Mouse (Mus musculus) left cerebral cortex, postnatal 36 days (tissue): ENCODE data around the gene Twnk. TPM values are rescaled to one million over a fixed set of nuclear protein-coding genes. Genes with fewer than 3 reads are reported as not detected.

ENCODE experiments used
- DNase-seq, 2 experiments: peaks; one replicate each; pipeline ENCODE4 v3.0.0; 2021 to 2022; ENCODE audit warnings: low spot score in 2 of 2, mixed read lengths in 1 of 2
- intact Hi-C: fragments of 180-260 bp; cut with DNase I; formaldehyde crosslinking; loops from one replicate; pipeline ENCODE4 v1.15.1; 2025
- total RNA-seq, 2 experiments: library from RNA; stranded (reverse); gene quantifications; 2 replicates each; pipeline ENCODE4 v1.2.3; 2021

Twnk gene
- total RNA-seq, 2 experiments from 2014 or later = 12.3 to 14.0 TPM

DNA sequence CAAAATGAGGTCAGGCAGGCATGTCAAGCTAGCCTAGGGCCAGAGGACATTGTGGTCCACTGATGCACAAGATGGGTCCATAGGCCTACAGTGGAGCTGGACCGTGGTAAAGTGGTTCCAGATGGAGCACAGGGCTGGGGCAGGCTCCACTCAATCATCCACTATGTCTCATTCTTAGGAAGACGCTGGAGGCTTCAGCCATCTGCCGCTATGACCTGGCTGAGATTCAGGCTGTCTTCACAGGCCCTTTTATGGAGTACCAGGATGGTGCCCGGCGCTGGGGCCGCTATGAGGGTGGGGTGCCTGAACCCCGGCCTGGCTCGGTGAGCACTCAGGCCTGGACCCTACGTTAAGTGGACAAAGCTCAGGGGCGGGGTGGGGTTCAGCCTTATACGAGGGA lies 7.7 kb upstream of the Twnk start:
- intact Hi-C loops = no loop called here
- DNase-seq = no peak

DNA sequence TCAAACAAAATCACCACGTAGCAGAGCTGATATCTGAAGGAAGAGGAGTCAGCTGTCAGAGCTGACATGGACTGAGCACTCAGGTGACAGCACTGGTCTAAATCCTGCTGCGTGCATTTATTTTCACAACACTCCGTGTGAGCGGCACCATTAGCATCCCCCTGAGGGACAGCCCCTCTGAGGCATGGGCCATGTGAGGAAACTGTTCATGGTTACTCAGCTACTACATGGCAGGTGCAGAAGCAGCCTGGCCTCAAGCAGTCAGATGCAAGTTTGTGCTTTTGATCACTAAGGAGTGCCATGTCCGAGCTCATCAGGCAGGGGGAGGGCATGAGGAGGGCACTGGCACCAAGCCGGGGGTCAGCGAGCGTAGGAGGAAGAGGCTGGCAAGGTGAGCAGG lies 5.8 kb upstream of the Twnk start:
- intact Hi-C loops = no loop called here
- DNase-seq = no peak

DNA sequence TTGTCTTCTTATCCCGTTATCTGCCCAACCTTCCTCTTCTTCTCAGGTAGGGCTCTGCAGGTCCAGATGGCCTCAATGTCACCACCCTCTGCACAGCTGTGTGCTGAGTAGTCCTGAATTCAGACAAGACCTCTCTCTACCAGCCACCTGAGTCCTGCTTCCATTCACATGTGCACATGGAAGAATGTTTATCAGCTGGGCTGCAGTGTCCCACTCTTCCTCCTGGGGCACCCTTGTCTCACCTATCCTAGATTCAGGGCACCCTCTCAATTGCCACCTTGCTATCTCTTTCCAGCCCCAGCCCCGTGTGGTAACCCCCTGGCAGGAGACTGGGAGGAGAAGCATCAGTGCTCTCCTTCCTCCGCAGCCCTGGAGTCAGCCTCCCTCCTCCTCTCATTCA lies 3.2 kb upstream of the Twnk start:
- intact Hi-C loops = no loop called here
- DNase-seq = no peak

DNA sequence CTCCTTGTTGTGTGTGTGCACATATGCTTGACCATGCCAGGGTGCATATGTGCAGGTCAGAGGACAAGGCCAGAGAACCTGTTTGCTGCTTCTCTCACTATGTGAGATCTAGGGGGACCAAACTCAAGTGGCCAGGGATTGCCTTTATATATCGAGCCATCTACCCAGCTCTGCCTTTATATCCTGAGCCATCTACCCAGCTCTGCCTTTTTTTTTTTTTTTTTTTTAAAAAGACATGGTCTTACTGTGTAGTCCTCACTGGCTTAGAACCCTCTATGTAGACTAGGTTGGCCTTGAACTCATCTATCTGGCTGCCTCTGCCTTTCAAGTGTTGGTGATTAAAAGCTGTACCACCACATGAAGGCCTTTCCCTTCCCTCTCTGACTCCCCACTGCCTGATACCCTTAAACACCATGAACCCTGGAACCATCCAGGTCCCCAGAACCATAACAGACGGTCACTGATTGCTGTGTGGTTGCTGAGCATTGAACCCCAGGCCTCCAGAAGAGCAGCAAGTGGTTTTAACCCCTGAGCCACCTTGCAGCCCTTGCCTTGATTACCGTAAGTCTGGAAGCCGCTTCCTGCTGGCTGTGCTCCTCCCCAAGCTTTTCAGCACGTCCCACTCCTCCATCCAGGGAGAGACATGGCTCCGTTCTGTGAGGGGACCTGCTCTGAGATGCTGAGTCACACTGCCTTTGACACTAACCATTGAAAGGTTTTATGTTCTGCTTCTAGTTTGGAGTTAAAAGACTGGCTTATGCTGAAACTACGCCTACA lies 1.5 kb upstream of the Twnk start:
- no peak for DNase-seq
- intact Hi-C loops = no loop called here

DNA sequence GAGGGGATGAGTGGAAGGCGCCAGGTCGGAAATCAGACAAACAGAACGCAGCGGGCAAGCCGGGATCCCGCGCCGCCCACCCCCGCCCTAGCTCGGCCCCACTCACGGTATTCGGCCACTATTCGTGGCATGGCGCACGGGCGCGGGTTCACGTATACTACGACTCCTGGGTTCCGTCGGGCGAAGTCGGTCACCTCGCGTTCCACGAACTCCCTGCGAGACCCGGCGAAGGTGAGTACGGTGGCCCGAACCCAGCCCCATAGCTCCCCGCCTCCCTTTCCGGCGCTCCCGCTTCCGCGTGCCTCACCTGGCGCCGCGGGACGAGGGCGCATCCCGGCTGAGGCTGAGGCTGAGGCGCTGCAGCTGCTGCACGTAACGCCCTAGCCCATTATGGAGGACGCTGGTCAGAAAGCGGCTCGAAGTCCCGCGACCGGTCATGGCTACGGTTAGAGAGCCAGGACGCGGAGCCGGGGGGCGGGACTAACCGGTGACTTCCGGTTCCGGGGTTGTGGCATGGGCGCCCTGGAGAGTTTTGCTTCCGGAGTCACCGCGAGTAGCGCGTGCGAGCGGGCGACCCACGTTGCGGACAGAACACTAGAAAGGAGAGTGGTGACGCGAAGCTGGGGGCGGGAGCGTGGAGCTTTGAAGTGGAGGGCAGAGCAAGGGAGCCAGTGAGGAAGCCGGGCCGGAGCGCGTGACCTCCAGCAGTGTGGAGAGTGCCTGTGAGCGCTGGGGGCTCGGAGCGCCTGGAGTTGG lies 672 bp downstream of the Twnk start, which contains the start of gene Mrpl43:
Gene Mrpl43 (minus strand): TSS at position 486 of the 756 bp plus-strand sequence.
- DNase-seq = peak; percentile 95 to 97
- intact Hi-C loops = no loop called here

DNA sequence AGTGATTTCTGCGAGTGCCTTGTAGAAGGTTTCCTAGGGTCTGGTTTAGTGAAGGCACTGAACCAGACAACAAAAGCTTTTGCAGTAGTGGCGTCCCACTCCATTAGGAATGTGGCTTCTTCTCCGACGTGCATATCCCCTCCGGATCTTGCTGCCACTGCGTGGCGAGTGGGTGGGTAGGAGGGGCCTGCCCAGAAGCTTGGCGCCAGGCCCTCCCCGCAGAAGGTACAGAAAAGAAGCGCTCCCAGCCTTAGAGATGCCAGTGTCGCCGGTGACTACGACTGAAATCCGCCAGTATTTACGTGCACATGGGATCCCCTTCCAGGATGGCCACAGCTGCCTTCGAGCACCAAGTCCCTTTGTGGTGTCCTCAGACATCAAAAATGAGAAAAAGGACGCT lies 1.6 kb downstream of the Twnk start:
- intact Hi-C loops = no loop called here
- DNase-seq = no peak

DNA sequence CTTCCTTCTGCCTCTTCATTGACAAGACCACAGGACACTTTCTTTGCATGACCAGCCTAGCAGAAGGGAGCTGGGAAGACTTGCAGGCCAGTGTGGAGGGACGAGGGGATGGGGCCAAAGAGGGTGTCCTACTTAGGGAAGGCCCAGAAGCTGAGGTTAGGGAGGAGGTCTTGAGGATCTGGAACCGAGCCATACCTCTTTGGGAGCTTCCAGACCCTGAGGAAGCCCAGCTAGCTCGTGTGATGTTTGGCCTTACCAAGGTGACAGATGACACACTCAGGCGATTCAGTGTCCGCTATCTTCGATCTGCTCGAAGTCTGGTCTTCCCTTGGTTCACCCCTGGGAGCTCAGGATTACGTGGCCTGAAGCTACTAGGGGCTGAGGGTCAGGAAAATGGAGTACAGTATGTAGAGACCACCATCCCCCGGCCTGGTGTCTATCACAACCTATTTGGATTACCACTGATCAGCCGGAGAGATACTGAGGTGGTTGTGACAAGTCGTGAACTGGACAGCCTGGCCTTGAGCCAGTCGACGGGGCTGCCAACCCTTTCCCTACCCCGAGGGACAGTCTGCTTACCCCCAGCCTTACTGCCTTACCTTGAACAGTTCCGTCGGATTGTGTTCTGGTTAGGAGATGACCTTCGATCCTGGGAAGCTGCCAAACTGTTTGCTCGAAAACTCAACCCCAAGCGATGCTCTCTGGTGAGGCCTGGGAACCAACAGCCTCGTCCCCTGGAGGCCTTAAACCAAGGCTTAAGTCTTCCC lies 2.1 kb downstream of the Twnk start:
- intact Hi-C loops = no loop called here
- DNase-seq = no peak

DNA sequence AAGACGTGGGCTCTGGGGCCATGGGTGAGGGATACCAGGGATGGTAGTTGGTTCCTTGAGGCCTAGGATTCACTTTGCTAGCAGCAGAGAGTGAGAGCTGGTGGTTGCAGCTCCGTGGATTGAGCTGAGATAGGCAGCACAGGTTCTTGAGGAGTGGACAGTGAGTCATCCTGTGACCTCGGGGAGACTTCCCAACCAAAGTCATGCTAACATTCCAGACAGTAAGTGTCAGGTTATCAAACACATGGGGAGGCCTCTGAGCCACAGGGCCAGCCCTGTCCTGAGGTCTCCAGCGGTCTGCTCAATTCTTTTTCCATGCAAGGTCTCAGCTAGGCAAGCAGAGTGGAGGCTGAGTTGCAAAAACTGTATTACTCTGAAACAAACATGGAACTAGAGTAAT lies 5.2 kb downstream of the Twnk start:
- DNase-seq = no peak
- intact Hi-C loops = no loop called here

DNA sequence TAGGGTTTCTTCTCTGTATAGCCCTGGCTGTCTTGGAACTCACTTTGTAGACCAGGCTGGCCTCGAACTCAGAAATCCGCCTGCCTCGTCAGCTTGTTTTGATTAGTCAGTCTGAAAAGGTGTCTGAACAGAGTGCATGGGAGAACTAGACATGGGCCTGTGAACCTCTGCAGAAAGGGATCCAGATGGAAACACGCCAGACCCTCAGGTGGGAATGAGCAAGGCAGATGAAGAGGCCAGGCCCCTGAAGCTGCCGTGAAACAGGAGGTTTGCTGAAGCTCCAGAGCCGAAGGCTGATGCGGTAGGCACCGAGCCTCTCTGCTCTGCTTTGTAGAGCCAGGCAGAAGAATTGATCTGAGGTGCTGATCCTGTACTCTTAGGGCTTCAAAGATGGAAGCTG lies 6.8 kb downstream of the Twnk start:
- intact Hi-C loops = no loop called here
- DNase-seq = no peak

DNA sequence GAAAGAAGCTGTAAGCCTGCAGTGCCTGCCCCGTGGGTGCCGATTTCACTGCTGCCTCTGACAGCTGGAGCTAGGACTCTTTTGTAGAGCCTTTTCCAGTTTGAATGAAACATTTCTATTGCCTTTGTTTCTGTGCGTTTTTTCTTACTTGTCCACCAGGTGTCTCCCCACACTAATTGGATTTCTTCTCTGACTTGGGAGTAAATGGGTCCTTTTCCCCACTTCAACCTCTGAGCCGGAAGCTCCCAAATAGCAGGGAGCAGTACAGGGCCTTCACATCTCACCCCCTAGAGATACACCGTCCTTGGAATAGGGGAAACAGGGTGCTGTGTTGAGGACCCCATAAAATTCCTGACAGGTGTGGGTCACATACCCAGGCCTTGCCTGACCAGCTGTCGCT lies 7.2 kb downstream of the Twnk start:
- intact Hi-C loops = no loop called here
- no peak for DNase-seq

DNA sequence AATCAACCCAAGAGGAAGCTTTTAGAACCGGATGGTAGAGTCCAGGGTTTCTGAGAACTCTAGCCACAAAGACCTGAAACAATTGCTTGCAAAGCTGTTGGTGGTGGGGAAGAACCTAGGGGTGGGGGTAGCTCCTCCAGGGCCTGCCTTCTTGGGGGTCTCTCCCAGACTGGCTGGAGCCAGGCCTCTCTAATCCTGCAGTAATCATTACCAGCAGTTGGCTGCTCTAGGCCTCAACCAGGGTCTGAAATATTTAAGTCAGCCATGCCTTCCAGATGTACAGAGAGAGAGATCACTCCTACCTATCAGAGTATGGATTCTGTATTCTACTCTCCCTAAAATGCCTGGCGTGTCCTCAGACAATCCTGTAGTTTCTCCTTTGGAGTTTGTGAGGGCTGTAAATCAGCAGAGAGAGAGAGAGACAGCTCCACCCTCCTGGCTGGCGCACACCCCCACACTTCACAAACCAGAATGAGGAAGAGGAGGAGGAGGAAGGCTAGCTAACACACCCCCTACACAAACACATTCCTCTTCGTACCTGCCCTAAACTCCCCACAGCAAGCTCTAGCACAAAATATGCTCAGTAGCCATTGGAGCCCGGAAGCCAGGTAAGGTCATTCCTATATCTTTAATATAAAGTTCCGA lies 8.2 kb downstream of the Twnk start:
- DNase-seq = no peak

DNA sequence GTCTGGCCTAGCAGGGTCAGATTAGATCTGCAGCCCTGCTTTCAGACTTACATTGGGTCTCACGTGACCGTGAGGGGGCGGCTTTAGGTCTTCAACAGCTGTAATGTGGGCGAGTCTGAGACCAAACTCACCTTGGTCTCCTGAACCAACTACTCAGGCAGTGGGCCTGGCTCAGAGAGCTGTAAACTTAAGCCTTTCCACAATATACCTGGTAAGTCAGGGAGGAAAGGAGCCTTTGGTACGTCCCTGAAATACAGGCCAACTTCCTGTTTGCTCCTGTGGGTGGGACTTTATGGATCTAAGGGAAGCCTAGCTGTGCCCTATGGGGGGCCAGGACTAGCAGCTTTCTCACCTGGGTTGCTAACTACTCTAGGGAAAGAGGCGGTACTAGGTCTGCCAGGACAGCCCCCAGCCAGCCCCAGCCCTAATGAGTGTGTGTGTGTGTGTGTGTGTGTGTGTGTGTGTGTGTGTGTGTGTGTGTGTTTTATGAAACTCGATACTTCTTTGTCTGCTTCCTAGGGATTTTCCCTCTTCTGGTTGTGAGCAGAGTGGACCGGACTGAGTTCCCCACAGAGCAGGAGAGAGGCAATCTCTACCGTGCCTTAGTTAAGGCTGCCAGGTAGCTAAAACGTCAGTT lies 9.0 kb downstream of the Twnk start, which contains the start of gene Lzts2:
Gene Lzts2 (plus strand): TSS at position 80 of the 637 bp plus-strand sequence.
- intact Hi-C loops = no loop called here
- DNase-seq = no peak

More for the DNA sequence above, 8.2 kb downstream of the Twnk start:
- intact Hi-C loops = no loop called here

DNA sequence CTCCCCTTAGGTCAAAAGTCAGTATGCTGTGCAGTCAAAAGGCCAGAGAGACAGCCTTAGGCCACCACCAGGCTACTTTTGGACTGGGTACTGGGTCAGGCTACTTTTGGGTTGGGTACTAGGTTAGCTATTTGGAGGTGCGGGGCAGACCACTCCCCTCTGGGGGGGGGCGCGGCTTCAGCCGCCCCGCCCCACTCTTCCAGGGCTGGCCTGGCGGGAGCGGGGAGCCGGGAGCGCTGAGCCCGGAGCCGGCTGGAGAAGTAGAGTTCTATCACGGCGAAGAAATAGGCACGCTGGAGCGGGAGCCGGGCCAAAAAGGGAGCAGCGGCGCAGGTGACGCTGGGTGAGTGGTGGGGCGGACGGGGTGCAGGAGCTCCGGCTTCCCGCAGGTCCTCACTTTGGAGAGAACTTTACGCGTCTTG lies 9.5 kb downstream of the Twnk start:
- peak in 1 of 2 experiments; percentile 49 for DNase-seq
- intact Hi-C loops = no loop called here

DNA sequence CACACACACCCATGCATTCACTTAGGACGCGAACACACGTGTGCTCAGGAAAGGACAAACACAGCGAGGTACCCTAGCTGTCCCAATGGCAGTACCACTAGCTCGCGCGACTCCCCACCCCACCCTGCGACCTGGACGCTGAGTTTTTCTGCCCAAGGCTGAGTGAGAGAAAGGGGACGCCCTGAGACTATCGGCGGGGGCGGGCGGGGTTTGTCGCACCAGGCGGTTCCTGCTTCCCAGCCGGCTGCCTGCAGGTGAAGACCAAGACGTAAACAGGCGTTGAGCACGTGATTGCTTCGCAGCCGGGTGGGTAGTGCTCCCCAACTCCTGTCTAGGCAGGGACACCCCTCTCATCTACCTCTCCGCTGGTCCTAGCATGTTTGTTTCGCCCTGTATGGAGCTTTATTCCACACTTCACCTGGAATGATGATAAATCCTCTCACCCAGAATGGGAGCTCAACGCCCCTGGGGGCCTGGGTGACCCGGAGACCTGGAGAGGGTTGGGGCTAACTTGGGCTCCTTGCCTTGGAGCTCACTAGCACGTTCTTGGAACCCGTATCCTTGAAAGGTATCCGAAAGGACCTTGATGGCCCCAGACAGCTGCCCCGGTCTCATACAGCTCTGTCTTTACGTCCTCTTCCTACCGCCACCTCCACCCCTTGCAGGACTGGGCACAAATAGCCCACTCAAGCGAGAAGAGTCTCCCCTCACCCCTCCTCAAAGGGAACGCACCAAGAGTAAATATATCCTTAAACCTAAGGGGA lies 10.2 kb downstream of the Twnk start:
- DNase-seq = peak; percentile 50
- intact Hi-C loops = loop anchor here (2.0 kb wide), 1 partner anchor 15 kb away; no protein-coding TSS in a partner anchor

DNA sequence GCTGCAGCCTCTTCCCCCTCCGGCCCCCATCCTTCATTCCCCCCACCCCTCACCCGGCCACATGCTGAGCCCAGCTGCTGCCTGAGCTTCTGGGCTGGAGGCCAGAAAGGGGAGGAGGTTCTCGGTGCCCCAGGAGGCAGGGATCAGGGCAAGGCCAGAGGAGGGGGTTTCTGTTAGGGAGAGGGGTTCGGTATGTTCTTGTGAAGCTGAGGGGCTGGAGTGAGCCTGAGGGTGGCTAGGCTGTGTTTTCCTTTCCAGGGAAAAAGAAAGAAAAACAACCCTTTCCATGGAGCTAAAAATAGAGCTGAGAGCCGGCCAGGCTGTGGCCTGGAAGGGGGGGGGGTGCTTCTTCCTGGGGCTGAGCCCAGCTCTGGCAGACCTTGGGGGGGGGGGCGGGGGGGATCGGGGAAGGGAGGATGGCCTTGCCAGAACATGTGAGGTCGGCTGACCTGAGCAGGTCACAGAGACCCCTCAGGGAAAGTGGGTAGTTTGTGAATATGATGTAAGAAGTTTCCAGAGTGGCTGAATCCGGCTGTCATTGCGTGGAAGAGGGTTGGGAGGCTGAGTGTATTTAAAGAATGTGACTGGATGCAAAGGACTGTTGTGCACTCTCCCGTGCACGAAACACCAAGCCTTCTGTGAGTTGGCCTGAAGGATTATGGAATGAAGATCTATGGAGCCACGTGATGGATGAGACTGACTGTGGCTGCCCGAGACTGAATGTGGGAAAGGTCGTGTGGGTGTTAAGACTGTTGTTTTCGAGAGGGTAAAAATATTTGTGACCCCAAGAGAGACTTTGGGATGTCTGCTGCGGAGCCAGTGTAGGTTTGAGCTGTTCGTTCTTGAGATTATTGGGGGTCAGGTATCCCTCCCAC lies 11.1 kb downstream of the Twnk start:
- peak; percentile 67 to 72 for DNase-seq

DNA sequence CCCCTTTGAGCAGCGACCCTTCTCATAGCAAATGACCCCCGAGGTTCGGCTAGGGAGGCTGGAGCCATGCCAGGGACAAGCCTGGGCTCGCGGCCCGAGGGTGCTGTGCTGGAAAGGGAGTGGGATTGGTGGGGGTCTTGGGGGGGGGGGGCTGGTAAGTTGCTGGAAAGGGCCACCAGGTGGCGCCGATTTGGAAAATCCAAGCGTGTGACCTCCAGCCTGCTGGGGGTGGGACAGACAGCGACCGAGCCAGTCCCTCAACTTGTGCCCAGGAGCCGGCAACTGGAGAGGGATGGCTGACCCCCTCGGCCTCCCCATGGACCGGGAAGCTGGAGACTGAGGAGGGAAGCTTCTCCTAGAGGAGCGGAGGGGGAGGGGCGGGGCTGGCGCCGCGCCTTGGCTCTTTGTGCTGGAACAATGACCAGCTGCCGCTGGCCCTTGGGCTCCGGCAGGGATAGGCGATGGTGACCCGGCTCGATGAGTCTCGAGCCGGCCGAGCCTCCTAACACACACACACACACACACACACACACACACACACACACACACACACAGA lies 11.8 kb downstream of the Twnk start:
- peak; percentile 73 to 75 for DNase-seq
- intact Hi-C loops = loop anchor here (2.0 kb wide), 1 partner anchor 14 kb away; no protein-coding TSS in a partner anchor

More for the DNA sequence above, 11.1 kb downstream of the Twnk start:
- intact Hi-C loops = loop anchor here (2.0 kb wide), 1 partner anchor 14 kb away; no protein-coding TSS in a partner anchor

DNA sequence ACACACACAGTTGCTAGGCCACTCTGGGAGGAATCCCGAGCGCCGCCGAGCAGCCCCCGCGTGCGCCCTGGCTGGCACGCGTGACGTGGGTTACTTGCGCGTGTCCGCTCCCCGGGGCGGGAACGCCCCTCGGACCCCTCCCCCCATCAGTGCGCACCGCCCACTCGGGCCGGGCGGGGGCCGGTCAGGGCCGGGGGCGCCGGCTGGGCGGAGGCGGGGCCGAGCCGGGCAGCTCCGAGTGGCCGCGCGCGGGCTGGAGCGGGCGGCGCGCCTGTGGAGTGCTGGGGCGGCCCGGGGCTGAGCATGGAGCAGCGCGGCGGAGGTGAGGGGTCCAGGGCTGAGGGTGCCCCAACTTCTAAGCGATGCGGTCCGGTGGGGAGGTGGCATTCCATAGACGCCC lies 12.4 kb downstream of the Twnk start:
- DNase-seq = peak; percentile 80 to 88
- intact Hi-C loops = loop anchor here (2.0 kb wide), 1 partner anchor 13 kb away; no protein-coding TSS in a partner anchor
